Mouse (Mus musculus): Measurements from ENCODE around the gene Arrdc4.

DNA sequence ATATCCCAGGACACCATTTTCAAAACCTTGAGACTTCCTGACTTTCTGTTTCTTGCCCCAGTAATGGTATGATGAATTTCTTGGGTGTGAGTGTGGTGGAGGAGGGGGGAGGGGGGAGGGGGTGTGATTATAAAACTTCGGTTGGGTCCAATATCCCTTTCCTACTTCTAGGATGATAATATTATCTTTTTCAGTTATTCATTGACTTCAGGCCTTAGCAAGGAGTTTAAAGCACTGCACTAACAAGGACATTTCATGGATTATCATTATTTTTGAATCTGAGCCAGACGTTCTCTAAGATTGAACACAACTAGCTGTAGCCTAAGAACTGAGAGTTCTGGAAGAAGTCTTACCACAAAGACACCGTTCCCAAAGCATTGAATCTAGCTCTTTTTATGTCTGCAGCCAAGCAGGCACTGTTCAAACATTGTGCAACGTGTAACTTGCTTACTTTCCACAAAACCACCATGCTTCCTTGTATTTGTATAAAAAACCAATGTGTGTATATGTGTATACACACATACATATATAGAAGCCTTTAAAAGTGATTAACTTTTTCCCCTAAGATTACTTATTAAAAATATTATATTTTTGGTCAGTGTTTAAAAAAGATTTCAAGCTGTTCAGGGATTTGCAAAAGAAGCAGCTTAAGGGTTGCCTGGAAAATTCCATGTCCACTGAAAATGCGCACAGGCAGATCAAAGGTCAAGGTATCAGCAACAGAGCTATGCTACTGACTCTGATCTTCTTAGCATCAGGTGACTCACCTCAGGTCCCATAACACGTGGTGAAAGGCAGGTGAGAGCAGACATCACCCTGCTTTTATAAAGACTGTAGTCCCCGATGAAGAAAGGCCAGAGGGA, 22.1 kb upstream of the Arrdc4 start:
- TF ChIP-seq ZMIZ1 (IDR thresholded peaks at IDR 0.05; ENCODE audit: low read depth, low read length) (no peak), MYC (IDR thresholded peaks at IDR 0.05; ENCODE audit: low read depth, low read length) (no peak), MEF2A (IDR thresholded peaks at IDR 0.05; ENCODE audit: extremely low read depth, insufficient replicate concordance, low read depth, low read length, poor library complexity, severe bottlenecking) (no peak), GATA1 (IDR thresholded peaks at IDR 0.05; ENCODE audit: low read depth, low read length) (no peak), POLR2AphosphoS2 (IDR thresholded peaks at IDR 0.05; ENCODE audit: low read length) (no peak), ZNF384 (IDR thresholded peaks at IDR 0.05; ENCODE audit: low read depth, low read length) (no peak), USF2 (IDR thresholded peaks at IDR 0.05; ENCODE audit: borderline replicate concordance in 1 of 2, insufficient read depth in 1 of 2, low read depth in 1 of 2, low read length in 2 of 2) (no peak), MXI1 (IDR thresholded peaks at IDR 0.05; ENCODE audit: low read depth, low read length) (no peak), CTCF (IDR thresholded peaks at IDR 0.05 in 2 of 3, conservative IDR thresholded peaks at IDR 0.05 in 1 of 3; ENCODE audit: control insufficient read depth in 1 of 3, insufficient read depth in 1 of 3, low read depth in 2 of 3, low read length in 3 of 3, poor library complexity in 1 of 3, severe bottlenecking in 1 of 3) (no peak), POLR2A (IDR thresholded peaks at IDR 0.05; ENCODE audit: control insufficient read depth in 1 of 2, insufficient read depth in 1 of 2, low read depth in 1 of 2, low read length in 2 of 2, poor library complexity in 1 of 2) (no peak)
